Mouse (Mus musculus) brain, embryonic 14.5 days (tissue): Measurements from ENCODE around the gene Celf2.

Experiments used
- CTCF ChIP-seq: fragments of 200-500 bp; IDR thresholded peaks from 2 replicates; pipeline ENCODE4 v1.5.1; 2012; ENCODE audit warnings: inconsistent platforms, mild to moderate bottlenecking, moderate library complexity, borderline replicate concordance; ENCODE audit not compliant: insufficient read depth, insufficient read length; ENCODE audit errors: extremely low read depth
- POLR2A ChIP-seq: fragments of 200-500 bp; IDR thresholded peaks from 2 replicates; pipeline ENCODE4 v1.6.1; 2012; ENCODE audit warnings: mild to moderate bottlenecking, inconsistent platforms, borderline replicate concordance; ENCODE audit not compliant: poor library complexity, insufficient read depth, insufficient read length, severe bottlenecking; ENCODE audit errors: extremely low read depth

GRCm38 (mm10) chr2:6678231-6678630 is 831.1 kb downstream of the Celf2 start:
- TF ChIP-seq CTCF (no peak), POLR2A (no peak)
